Mouse (Mus musculus): Measurements from ENCODE around the gene Ly6g6e. TPM values are rescaled to one million over a fixed set of nuclear protein-coding genes. Genes with fewer than 3 reads are reported as not detected.
A peak's percentile ranks its signal among the peaks of the same experiment; 100 is the strongest.
"Not testable (repeated sequence)": the region's sequence is repeated elsewhere in the genome, so short reads cannot be mapped to it uniquely, and the experiment has no call there.

The Ly6g6e gene
- polyA plus RNA-seq, 2 experiments: 0.08 TPM; not detected in 1

- Histone ChIP-seq H3K4me1 (replicated peaks; ENCODE audit: control insufficient read depth in 2 of 2, insufficient read depth in 2 of 2, low read length in 1 of 2) (peaks cover 14% of the 10 kb centered on the region in 2 experiments), H3K4me3 (ENCODE audit: insufficient read depth in 1 of 2, low read depth in 2 of 2, low read length in 2 of 2) (peak within 1 kb of the TSS; percentile 84 to 85), H3K9me3 (ENCODE audit: control insufficient read depth, low read length) (no peaks in the 10 kb centered on the region), H3K36me3 (replicated peaks; ENCODE audit: control insufficient read depth, insufficient read depth, low read depth) (peaks cover 36% of the 10 kb centered on the region), H3K9ac (replicated peaks) (peak within 1 kb of the TSS; percentile 92), H3K4me2 (ENCODE audit: low read depth) (peak within 1 kb of the TSS; percentile 98), H3K27ac (peak within 1 kb of the TSS; percentile 90), H3K27me3 (ENCODE audit: control insufficient read depth, insufficient read depth, low read length) (no peaks in the 10 kb centered on the region)
- TF ChIP-seq CTCF (IDR thresholded peaks at IDR 0.05; ENCODE audit: low read depth): no peak
- TF ChIP-seq EP300 (IDR thresholded peaks at IDR 0.05; ENCODE audit: low read depth): no peak
- WGBS (ENCODE audit: insufficient replicate concordance): under 1% methylated on average over 49 of the region's 50 CpGs
- ATAC-seq (ENCODE audit: insufficient read depth): peak; percentile 93
- peak; percentile 95 to 96 (median 96) for DNase-seq (ENCODE audit: low read depth in 3 of 3, low spot score in 3 of 3)
Measured at GRCm38 (mm10) chr17:35121143-35121799, 44.6 kb downstream of the Ly6g6e start, which contains the start of gene Gpank1. Gene Gpank1, plus strand, starts transcription at chr17:35121455.

- WGBS (ENCODE audit: insufficient replicate concordance): under 1% methylated on average over 19 of the region's 19 CpGs
- DNase-seq (ENCODE audit: low read depth in 3 of 3, low spot score in 3 of 3): peak; percentile 41 to 45 (median 44)
- peaks cover 32% of the 10 kb centered on the region for H3K36me3 ChIP-seq (replicated peaks; ENCODE audit: control insufficient read depth, insufficient read depth, low read depth)
- H3K4me2 ChIP-seq (ENCODE audit: low read depth): peak within 1 kb of the TSS; percentile 98
- no peaks in the 10 kb centered on the region for H3K9me3 ChIP-seq (ENCODE audit: control insufficient read depth, low read length)
- H3K9ac ChIP-seq (replicated peaks): peak within 1 kb of the TSS; percentile 92
- peak within 1 kb of the TSS; percentile 84 to 85 for H3K4me3 ChIP-seq (ENCODE audit: insufficient read depth in 1 of 2, low read depth in 2 of 2, low read length in 2 of 2)
- TF ChIP-seq CTCF (IDR thresholded peaks at IDR 0.05; ENCODE audit: low read depth): peak; percentile 32; the same call in 1 of the 2 replicates
- TF ChIP-seq EP300 (IDR thresholded peaks at IDR 0.05; ENCODE audit: low read depth): no peak
- H3K27ac ChIP-seq: peak within 1 kb of the TSS; percentile 90
- no peaks in the 10 kb centered on the region for H3K27me3 ChIP-seq (ENCODE audit: control insufficient read depth, insufficient read depth, low read length)
- no peak; the same call in 1 of the 2 replicates for ATAC-seq (ENCODE audit: insufficient read depth)
- peaks cover 14 to 16% of the 10 kb centered on the region in 2 experiments for H3K4me1 ChIP-seq (replicated peaks; ENCODE audit: control insufficient read depth in 2 of 2, insufficient read depth in 2 of 2, low read length in 1 of 2)
Measured at GRCm38 (mm10) chr17:35121871-35122303, 45.2 kb downstream of the Ly6g6e start, which contains the start of gene Csnk2b. Gene Csnk2b, minus strand, starts transcription at chr17:35122053.

- not testable (repeated sequence) for H3K9ac ChIP-seq (replicated peaks); H3K27me3 ChIP-seq (ENCODE audit: control insufficient read depth, insufficient read depth, low read length); ATAC-seq (ENCODE audit: insufficient read depth); H3K9me3 ChIP-seq (ENCODE audit: control insufficient read depth, low read length); H3K4me3 ChIP-seq (ENCODE audit: insufficient read depth in 1 of 2, low read depth in 2 of 2, low read length in 2 of 2); H3K27ac ChIP-seq; DNase-seq (ENCODE audit: low read depth in 3 of 3, low spot score in 3 of 3); H3K4me2 ChIP-seq (ENCODE audit: low read depth)
- H3K36me3 ChIP-seq (replicated peaks; ENCODE audit: control insufficient read depth, insufficient read depth, low read depth): peaks cover 22% of the 10 kb centered on the region
- H3K4me1 ChIP-seq (replicated peaks; ENCODE audit: control insufficient read depth in 2 of 2, insufficient read depth in 2 of 2, low read length in 1 of 2): peaks cover 14 to 19% of the 10 kb centered on the region in 2 experiments
- WGBS (ENCODE audit: insufficient replicate concordance): 84% methylated on average over 9 of the region's 9 CpGs
Measured at GRCm38 (mm10) chr17:35123287-35123686, 46.6 kb downstream of the Ly6g6e start.

GRCm38 (mm10) chr17:35124261-35124896 lies 47.7 kb downstream of the Ly6g6e start:
- not testable (repeated sequence) for ATAC-seq (ENCODE audit: insufficient read depth); H3K4me3 ChIP-seq (ENCODE audit: insufficient read depth in 1 of 2, low read depth in 2 of 2, low read length in 2 of 2); H3K27ac ChIP-seq; H3K9me3 ChIP-seq (ENCODE audit: control insufficient read depth, low read length); DNase-seq (ENCODE audit: low read depth in 3 of 3, low spot score in 3 of 3); H3K4me2 ChIP-seq (ENCODE audit: low read depth); H3K27me3 ChIP-seq (ENCODE audit: control insufficient read depth, insufficient read depth, low read length); H3K9ac ChIP-seq (replicated peaks)
- peaks cover 16 to 19% of the 10 kb centered on the region in 2 experiments for H3K4me1 ChIP-seq (replicated peaks; ENCODE audit: control insufficient read depth in 2 of 2, insufficient read depth in 2 of 2, low read length in 1 of 2)
- 86% methylated on average over 12 of the region's 12 CpGs for WGBS (ENCODE audit: insufficient replicate concordance)
- H3K36me3 ChIP-seq (replicated peaks; ENCODE audit: control insufficient read depth, insufficient read depth, low read depth): peaks cover 13% of the 10 kb centered on the region

GRCm38 (mm10) chr17:35125081-35125480 lies 48.4 kb downstream of the Ly6g6e start:
- Histone ChIP-seq H3K4me2 (ENCODE audit: low read depth) (peak overlapping the region; percentile 91; the same call in 1 of the 2 replicates), H3K27ac (peak overlapping the region; percentile 70; the same call in 1 of the 2 replicates), H3K36me3 (replicated peaks; ENCODE audit: control insufficient read depth, insufficient read depth, low read depth) (peaks cover 11% of the 10 kb centered on the region), H3K4me1 (replicated peaks; ENCODE audit: control insufficient read depth in 2 of 2, insufficient read depth in 2 of 2, low read length in 1 of 2) (peaks cover 13 to 14% of the 10 kb centered on the region in 2 experiments), H3K4me3 (ENCODE audit: insufficient read depth in 1 of 2, low read depth in 2 of 2, low read length in 2 of 2) (no peak overlapping the region), H3K27me3 (ENCODE audit: control insufficient read depth, insufficient read depth, low read length) (no peaks in the 10 kb centered on the region), H3K9me3 (ENCODE audit: control insufficient read depth, low read length) (no peaks in the 10 kb centered on the region), H3K9ac (replicated peaks) (no peak overlapping the region)
- ATAC-seq (ENCODE audit: insufficient read depth): no peak
- DNase-seq (ENCODE audit: low read depth in 3 of 3, low spot score in 3 of 3): no peak
- 86% methylated on average over 1 of the region's 1 CpGs for WGBS (ENCODE audit: insufficient replicate concordance)
- no peak for TF ChIP-seq EP300 (IDR thresholded peaks at IDR 0.05; ENCODE audit: low read depth)
- TF ChIP-seq CTCF (IDR thresholded peaks at IDR 0.05; ENCODE audit: low read depth): no peak

Data from liver, embryonic 14.5 days (tissue).